Mouse (Mus musculus): Measurements from ENCODE around the gene Gadd45a. TPM values are rescaled to one million over a fixed set of nuclear protein-coding genes. Genes with fewer than 3 reads are reported as not detected.

Gadd45a gene
- polyA plus RNA-seq, 3 experiments from 2014 or later, result 5.2 to 6.5 (median 5.3) TPM

DNA sequence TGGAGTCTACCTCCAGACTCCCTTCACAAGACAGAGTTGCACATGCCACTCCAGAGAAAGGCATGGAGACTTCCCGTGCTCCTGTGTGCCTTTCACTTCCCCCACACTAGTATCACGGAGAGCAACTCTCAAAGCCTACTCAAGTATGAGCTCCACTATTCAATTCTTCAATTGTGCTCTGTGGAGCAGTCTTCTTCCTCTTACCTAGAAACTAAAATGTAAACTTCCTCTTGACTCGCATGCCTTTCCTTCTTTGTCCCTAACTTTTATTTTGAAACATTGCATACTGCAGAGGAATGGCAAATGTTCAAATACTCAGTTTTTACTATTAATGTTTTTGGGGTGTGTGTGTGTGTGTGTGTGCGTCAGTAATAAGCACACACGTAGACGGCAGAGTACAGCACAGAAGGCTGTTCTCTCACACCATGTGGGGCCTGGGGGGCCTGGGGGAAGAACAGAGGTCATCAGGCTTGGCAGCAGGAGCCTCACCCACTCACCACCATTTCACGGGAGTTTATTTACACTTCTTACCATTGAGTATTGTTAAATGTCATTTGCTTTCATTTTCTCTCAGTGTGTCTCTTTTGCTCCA, 20.6 kb downstream of the Gadd45a start:
- ATAC-seq, result no peak

DNA sequence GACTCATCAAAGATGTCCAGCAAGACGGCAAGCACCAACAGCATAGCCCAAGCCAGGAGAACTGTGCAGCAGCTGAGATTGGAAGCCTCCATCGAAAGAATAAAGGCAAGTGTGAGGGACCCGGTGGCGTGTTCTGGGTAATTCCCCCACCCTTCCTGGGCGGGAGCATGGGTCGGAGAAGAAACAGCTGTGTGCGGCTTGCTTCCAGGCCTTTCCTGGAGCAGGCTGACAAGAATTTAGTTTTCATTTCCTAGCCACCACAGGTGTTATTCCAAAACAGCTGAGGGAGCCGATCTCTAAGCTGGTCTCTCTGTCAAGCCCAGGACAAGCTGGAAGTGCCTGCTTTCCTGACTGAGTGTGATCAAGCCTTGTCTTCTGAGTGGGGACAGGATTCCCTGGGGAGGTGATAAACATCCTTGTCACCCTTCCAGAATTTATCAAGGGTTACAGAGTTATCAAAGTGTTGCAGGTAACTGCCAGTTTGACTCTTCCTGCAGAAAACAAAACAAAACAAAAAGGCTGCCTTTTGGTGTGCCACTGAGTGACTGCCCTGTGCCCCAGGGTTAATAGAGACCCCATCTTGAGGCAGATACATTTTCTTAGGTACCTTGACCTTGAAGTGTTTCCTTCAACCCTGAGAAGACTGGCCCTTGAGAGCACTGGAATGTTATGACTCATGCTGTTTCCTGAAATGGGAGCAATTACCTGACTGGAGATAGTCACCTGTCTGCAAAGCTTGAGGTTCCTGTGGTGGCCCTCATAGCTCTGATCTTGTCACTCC, 21.3 kb downstream of the Gadd45a start:
- no peak for ATAC-seq

DNA sequence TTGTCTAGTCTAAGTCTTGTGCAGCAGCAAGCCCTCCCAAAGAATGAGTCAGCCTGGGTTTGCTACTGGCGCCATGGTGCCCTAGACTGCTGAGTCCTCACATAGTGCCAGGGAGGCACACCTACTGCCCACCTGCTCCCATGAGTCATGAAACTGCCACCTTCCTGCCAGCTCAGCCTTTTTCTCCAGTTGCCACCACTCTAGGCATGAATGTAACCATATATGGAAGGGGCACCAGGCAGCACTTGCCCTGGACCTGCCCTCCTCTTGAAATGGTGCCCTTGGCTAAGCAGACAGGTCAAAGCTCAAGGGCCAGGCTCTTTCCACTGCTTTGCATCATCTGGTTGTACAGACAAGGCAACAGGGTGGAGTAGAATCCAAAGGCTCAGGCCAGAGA, 22.6 kb downstream of the Gadd45a start:
- ATAC-seq, result peak; percentile 38

DNA sequence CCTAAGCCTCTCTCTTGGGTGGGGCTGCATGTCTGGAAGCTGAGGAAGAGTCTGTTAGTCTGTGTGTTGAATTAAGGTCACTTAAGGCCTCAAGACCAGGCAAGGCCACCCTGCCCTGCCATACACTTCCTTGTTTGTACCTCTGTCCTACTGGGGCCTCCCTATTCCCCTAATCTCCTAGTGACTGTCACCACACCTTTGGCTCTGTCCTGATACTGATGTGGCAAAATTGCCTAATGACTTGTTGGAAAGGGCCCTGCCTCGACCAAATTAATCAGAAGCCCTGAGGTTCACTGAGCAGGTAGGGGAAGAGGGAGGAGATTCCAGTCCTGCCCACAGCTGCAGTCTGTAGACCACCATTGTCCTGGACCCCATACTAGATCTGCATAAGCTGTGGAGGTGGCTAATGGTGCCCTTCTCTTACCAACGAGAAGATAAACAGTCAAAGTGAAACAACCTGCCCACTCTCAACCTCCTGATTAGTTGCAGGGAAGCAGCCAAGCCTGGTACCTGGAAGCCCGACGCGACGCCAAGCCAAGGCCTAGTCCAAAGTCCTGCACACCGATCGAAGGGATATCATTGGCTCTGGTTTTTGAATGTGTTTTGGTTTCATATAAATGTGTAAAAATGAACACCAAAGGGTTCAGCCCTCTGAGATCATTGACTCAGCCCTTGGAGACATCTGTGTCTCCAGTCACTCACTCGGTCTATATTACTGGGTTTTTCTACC, 23.1 kb downstream of the Gadd45a start:
- ATAC-seq, result no peak

DNA sequence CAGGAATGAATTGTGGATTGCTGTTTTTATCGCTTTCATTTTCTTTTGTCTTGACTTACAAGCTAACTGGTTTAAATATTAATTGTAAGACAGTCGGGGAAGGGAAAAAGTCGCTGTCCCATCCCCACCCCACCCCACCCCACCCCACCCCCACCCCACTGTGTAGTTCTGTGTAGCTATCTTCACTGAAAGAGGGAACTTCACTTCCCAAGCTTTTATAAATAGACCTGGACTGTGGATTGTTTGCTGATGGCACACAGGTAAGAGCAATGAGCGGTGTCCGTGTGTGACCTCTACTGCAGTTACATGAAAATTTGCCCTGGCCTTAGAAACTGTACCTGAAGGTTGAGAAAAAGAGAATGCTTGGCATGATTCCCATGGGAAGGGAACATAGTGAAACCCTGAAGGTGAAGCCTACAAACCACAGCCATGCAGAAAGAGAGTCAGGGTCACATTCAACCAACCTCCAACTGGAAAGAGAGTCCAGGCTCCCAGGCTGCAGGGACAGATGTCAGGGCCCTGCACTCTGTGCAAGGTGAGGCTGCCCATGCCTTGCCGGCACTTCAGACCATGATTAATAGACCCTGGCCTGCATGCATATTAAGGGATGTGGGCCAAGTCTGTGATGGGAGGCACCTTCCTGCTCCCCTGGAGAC, 23.8 kb downstream of the Gadd45a start:
- no peak for ATAC-seq

DNA sequence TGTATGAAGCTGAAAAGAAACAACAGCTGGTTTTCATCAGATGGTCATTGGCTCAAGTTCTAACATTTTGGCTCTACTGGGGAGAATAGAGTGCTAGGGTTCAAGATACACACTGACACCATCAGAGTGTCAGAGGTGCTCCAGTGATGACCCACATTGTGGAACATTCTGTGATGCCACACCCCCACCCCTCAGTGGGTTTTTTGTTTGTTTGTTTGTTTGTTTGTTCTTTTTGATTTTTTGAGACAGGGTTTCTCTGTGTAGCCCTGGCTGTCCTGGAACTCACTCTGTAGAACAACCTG, 26.1 kb downstream of the Gadd45a start:
- no peak for ATAC-seq

DNA sequence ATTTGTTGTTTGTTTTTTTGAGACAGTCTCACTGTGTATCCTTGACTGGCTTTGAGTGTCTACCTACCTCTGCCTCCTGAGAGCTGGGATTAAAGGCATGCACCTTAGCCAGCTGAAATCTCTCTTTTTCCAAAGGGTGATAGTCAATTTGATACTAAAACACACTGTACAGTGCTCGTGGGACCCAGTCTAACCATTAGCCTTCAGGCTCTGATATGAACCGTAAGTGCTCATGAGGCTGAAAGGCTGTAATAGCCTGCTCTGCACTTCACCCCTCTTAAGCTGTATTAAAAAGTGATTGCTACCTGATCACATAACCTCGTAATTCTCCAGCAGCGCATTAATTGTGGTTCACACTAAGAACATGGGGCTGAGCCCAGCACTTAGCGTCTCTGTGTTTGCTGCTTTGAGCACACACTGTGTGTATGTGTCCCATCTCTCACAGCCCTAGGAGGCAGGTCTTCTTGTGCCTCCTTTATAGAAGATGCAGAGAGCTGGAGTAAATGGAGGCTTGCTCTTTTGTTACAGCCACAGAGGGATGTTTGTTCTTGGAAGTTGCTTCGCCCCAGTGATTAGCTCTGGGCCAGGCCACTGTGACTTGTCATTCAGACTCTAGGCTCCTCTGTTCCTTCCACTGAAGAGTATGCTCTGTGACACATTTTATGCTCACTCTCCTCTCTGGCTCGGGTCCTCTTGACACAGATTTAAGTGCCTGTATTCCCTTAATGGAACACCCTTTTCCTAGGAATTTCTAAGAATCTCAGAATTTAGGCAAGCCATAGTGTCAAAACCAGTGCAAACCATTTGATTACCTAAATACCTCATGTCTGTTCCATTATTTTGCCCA, 26.7 kb downstream of the Gadd45a start:
- no peak for ATAC-seq

DNA sequence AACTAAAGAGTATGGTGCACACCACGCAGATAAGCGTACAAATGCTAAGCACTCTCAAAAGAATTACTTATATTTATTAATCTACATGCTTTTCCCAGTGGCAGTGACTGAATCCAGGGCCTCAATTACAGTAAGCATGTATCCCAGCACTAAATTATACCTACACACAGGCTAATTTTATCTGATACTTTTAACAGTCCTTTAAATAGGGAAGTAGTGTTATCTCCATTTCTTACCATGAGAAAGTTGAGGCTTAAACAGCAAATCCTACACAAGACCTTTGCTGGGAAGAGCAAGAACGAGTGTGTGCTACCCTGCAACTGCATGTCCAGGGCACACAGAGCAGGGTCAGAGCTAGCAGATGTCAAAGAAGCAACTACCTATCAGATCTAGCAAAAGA, 27.4 kb downstream of the Gadd45a start:
- no peak for ATAC-seq

DNA sequence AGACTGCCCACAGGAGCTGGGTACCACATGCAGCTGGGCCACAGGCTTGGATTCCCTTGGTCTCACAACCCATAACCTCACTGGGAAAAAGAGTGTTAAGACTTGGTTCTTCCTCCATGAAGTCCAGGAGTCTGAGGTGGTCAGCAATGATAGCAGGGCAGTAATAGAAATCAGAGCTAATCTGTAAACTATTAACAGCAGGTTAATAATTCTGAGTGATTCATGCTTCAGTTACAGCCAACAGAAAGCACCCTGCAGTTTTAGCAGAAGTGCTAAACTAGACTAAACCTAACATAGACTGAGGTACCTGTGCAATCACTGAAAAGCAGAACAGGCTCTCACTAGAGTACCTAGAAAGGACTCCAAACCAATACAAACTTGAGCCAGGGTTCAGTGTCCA, 37.5 kb downstream of the Gadd45a start:
- ATAC-seq, result no peak

DNA sequence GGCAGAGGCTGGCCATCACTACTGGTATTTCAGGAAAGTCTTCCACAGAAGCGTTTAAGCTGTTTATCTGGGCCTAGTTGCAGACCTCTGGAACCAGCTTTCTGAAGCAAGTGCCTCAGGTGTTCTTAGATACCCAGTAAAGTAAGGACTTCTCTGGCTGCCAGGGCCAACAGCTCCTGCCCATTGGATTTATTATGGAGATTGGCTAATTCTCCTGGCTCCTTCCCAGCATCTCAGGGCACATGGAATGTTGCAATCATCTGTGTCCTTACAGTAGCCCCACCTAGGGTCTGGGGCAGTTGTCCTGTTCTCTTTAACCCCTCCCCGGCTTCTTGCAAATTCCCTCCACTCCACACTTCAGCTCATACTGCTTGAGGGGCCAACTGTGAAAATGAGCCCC, 38.6 kb downstream of the Gadd45a start:
- ATAC-seq, result no peak

DNA sequence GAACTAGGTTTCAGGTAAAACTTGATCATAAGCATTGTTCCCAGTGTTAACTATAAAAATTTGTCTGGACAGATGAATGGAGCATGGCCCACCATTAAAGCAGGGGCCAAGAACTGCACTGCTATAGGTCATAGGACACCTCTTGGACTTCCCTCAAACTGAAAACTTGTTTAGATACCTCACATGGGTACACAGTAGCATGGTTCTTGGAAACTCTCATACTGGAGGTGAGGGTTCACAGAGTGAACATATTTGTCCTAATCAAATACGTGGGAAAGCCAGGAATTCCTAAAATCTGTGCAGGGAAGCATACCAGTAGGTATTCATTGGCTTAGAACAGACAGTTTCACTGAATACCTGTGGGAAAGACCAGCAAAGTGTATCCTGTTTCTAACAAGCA, 41.0 kb downstream of the Gadd45a start:
- no peak for ATAC-seq

DNA sequence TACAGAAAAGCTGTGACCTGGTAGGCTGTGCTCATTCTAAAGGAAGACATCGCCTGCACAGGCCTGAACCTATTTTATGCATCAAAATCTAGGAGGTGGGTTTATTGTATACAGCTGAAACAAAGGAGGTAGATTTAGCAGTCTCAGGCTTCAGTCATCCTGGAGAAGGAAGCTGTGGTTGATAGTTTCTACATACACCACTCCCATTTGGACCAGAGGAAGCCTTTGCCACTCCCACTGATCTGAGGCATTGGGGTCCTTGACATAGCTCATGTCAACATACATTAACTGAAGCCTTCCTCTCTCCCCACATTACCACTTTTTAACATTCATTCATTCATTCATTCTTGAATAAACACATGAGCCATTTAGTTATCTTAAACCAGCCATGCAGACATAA, 41.4 kb downstream of the Gadd45a start:
- ATAC-seq, result no peak

DNA sequence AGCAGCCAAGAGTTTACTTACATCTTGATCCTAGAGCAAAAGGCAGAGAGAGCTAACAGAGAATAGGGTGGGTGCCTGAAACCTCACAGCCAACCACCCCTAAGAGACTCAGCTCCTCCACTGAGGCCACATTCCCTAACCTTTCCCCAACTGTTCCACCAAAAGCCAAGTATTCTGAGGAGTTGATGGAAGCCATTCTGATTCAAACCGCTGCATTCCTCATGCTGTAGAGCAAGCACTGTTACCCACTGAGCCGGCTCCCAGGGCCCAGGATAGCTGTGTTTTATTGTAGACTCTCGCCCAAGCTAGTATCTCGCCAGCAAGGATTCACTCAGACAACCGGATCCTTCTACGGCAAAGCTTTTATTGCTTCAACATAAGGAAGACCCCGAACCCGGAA, 42.3 kb downstream of the Gadd45a start:
- ATAC-seq, result no peak

DNA sequence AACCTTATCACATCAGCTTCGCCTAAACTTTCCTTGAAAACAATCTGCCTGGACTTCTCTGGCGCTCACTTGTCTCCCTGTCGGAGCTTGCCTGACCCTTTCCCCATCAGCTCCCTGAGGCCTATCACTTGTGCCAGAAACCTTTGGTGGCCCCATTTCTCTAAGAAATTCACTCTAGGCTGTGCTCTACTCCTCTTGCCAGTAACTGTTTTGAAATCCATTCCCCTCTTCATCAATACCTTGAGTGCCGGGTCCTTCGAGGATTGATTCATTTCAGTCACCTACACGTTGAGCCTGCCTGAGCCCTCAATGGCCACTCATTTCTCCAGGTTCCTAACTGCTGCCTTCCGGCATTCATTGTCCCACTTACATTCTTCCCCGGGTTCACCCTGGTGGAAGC, 44.5 kb downstream of the Gadd45a start:
- no peak for ATAC-seq

DNA sequence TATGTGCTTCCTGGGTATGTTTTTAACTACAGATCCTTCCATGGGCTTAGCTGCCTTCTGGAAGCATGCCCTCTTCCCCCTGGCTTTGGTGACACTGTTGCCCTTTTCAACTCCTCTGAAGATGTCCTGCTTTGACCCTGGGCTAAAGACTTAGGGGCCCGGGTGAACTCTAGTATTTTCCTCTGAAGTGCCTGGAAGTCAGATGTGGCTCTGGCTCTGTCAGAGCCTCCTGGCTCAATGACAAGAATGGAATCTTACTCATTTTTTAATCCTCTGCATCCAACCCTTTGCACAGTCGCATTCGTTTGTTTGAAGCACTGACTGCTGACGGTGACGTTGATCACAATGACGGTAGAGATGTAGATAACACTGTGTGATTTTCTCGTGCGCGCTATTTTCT, 45.0 kb downstream of the Gadd45a start:
- no peak for ATAC-seq

DNA sequence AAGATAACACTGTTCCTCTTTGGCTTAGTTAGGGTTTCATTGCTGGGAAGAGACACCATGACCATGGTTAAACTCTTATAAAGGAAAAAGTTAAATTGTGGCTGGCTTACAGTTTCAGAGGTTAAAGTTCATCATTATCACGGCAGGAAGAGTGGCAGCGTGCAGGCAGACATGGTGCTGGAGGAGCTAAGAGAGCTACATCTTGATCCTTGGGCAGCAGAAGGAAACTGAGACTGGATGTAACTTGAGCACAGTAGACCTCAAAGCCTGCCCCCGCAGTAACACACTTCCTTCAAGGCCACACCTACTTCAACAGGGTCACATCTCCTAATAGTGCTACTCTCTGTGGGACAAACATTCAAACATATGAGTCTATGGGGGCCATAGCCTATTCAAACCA, 47.7 kb downstream of the Gadd45a start:
- ATAC-seq, result no peak

DNA sequence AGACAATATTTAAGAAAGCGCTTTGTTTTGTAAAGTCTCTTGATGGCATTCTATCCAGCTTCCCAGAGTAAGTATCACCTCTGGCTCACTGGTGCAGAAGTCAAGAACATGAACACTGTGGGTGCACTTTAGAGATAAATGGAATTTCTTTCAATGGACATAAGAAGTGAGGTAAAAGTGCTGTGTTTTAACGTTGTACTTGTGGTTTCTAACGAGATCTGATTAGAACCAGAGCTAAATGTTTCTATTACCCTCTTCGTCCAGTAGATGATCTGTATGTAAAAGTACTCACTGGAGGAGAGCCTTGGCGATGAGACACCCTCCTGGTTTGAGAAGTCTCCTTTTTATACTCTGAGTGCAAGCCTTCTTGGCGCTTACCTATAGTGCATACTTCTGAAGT, 48.2 kb downstream of the Gadd45a start:
- ATAC-seq, result no peak

DNA sequence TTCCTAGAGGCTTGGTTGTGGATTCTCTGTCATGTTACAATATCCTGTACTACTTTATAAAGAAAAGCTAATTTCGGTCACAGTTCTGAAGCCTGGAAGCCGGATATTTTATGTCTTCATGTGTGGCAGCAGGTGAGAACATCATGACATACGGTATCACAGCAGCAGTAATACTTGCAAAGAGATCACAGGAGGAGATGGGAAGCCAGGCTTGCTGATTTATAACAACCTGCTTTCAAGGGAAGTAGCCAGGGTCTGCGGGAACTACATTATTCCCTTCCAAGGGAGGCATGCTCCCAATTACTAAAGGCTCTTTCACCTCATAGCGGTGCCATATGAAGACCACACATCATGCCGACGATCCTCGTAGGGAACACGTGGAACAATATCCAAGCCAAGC, 48.9 kb downstream of the Gadd45a start:
- ATAC-seq, result no peak

DNA sequence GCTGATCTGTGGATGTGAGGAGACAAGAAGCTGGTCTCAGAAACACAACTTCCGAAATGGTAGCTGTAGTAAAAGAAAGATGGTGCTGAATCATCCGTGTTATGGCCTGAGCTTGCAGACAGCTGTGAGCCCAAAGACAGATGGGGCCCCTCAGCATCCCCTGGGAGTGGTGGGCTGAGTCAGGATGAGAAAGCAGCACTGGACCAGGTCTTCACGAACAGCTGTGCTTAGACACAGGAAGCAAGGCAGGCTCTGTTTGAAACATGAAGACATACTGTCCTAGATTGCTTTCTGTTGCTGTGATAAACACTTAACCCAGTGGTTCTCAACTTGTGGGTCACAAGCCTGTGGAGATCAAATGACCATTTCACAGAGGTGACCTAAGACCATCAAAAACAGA, 49.6 kb downstream of the Gadd45a start:
- no peak for ATAC-seq

DNA sequence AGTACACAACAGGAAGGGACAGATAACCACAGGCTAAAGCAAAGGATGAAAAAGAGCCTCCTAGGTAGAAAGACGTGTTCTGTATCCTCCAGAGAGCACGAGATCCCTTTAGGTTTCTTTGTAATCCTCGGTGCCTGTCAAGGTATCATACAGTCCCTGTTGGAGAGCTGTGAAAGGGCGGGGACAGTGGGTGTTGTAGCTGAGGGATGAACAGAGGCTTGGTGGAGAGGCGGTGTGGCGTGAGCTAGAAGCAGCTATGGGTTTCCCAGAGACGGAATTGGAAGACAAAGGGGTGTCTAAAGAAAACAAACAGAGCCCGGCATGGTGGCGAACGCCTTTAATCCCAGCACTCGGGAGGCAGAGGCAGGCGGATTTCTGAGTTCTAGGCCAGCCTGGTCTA, 51.2 kb downstream of the Gadd45a start:
- no peak for ATAC-seq

DNA sequence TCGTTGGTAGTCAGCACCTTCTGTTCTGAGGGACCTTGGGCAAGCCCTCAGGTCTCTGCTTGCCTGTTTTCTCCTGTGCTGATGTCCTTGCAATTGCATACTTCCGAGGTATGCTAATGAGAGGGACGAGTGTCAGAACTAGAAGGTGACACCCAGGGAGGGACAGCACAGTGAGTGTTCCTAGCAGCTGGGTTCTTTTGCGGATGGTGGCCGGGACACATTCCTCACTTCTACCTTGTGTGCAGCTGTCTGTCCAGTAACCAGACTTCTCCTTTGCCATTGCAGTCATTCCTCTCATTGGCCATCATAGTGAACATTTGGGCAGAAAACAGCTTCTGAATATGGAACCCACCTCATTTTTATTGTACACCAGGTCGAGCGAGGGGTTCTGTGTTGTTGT, 51.8 kb downstream of the Gadd45a start:
- ATAC-seq, result no peak
